Mouse (Mus musculus): ENCODE data around the gene Pi16. TPM values are rescaled to one million over a fixed set of nuclear protein-coding genes. Genes with fewer than 3 reads are reported as not detected.
"Not testable (repeated sequence)": the region's sequence is repeated elsewhere in the genome, so short reads cannot be mapped to it uniquely, and the experiment has no call there.

Pi16 gene
- total RNA-seq (2021) (10 to 100 TPM; 24.1 to 40.7 TPM), polyA plus RNA-seq (2012; rRNA removed) (63.1 and 73.5 TPM in 2 replicates)
- long read RNA-seq, transcript Pi16-202 (7 exons, 3,994 nt), result major isoform, 8 of 20 reads
- long read RNA-seq, partial matches to known transcripts, result 3 of 20 reads
- long read RNA-seq, other reads (novel, unspliced or antisense), result 8 of 20 reads

DNA sequence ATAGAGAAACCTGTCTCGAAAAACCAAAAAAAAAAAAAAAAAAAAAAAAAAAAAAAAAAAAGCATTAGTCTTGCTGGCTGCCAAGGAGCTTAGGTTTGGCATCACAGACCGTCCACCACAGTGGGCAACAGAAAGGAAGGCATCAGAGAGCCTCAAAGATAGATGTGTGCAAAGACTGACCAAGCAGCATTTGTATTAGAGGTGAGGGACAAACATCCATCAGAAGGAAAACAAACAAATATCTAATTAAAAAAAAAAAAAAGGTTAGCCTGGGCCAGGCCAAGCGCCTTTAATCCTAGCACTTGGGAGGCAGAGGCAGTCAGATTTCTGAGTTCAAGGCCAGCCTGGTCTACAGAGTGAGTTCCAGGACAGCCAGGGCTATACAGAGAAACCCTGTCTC is at the start of gene Pi16:
TSS of gene Pi16 (plus strand) at position 301 of the 400 bp plus-strand sequence.
- peak within 1 kb of the TSS; percentile 72 for H3K27ac ChIP-seq
- H3K4me1 ChIP-seq (ENCODE audit: control insufficient read depth, insufficient read depth, low read length), result peaks cover 15% of the 10 kb centered on the region
- H3K79me2 ChIP-seq (replicated peaks; ENCODE audit: control insufficient read depth, insufficient read depth, low read length); H3K36me3 ChIP-seq (ENCODE audit: control insufficient read depth, insufficient read depth, low read length); H3K27me3 ChIP-seq (ENCODE audit: control insufficient read depth, insufficient read depth, low read length); H3K4me3 ChIP-seq; H3K9ac ChIP-seq (ENCODE audit: low read depth, low read length); DNase-seq: not testable (repeated sequence)
- intact Hi-C loops (cut with DNase I), result loop anchor here (2.0 to 5.0 kb wide), 2 partner anchors 13 to 40 kb away; no protein-coding TSS in a partner anchor
- whole genome bisulfite sequencing, result 94% methylated on average over 3 of the region's 3 CpGs

DNA sequence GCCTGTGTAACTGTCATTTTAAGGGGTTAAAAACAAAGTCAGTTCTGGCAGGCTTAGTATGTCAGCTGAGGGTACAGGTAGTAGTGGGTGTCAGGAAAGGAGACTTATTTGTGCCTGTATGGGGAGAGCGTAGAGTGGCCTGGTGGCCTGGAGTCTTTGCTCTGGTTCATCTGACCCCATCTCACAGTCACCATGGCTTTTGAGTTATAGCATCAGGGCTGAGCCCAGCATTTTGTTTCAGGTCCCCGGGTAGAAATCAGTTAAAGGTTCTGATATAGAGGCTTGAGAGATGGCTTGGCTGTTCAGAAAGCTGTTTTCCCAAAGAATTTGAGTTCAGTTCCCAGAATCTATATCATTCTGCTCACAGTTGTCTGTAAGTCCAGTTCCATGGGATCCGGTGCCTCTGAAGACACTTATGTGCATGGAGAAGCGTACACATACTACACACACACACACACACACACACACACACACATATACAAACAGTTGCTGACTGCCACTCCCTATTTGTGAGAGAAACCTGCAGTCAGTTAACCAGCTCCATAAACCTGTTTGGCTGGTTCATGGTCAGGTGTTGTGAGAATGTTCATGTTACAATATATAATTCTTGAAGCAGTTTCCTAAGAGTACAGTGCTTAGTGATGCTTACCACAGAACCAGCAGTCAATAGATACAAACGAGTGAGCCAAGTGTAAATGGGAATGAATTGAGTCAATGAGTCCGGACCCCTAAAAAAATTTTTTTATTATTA is 49.4 kb upstream of the Pi16 start:
- 60% methylated on average over 6 of the region's 6 CpGs for WGBS
- DNase-seq, result no peak
- H3K4me1 ChIP-seq (ENCODE audit: control insufficient read depth, insufficient read depth, low read length), result peaks cover 2% of the 10 kb centered on the region
- H3K9ac ChIP-seq (ENCODE audit: low read depth, low read length), result peak overlapping the region; percentile 59
- H3K36me3 ChIP-seq (ENCODE audit: control insufficient read depth, insufficient read depth, low read length), result no peaks in the 10 kb centered on the region
- no peak for TF ChIP-seq POLR2A (IDR thresholded peaks at IDR 0.05; ENCODE audit: insufficient read depth, low read depth, low read length)
- TF ChIP-seq EP300 (IDR thresholded peaks at IDR 0.05; ENCODE audit: insufficient read depth, low read depth, low read length), result no peak
- TF ChIP-seq CTCF (IDR thresholded peaks at IDR 0.05), result no peak
- H3K27ac ChIP-seq, result peak overlapping the region; percentile 99
- intact Hi-C loops (cut with DNase I), result loop anchor here (1.0 to 5.0 kb wide), 3 partner anchors 89 to 224 kb away; partner anchors contain the start of gene Pim1
- peak overlapping the region; percentile 83 for H3K4me3 ChIP-seq
- H3K79me2 ChIP-seq (replicated peaks; ENCODE audit: control insufficient read depth, insufficient read depth, low read length), result no peaks in the 10 kb centered on the region
- H3K27me3 ChIP-seq (ENCODE audit: control insufficient read depth, insufficient read depth, low read length), result no peaks in the 10 kb centered on the region

GRCm38 (mm10) chr17:29268682-29269348 is 48.7 kb upstream of the Pi16 start, which contains the start of gene BC004004:
Gene BC004004 (plus strand): TSS chr17:29268788.
- no peaks in the 10 kb centered on the region for H3K79me2 ChIP-seq (replicated peaks; ENCODE audit: control insufficient read depth, insufficient read depth, low read length)
- H3K4me3 ChIP-seq, result peak within 1 kb of the TSS; percentile 83
- intact Hi-C loops (cut with DNase I), result loop anchor here (1.0 to 5.0 kb wide), 3 partner anchors 88 to 223 kb away; partner anchors contain the start of gene Pim1
- under 1% methylated on average over 57 of the region's 63 CpGs for WGBS
- peaks cover 3% of the 10 kb centered on the region for H3K4me1 ChIP-seq (ENCODE audit: control insufficient read depth, insufficient read depth, low read length)
- H3K36me3 ChIP-seq (ENCODE audit: control insufficient read depth, insufficient read depth, low read length), result no peaks in the 10 kb centered on the region
- peak; percentile 97 for TF ChIP-seq CTCF (IDR thresholded peaks at IDR 0.05)
- peak; percentile 62; the same call in 1 of the 2 replicates for TF ChIP-seq EP300 (IDR thresholded peaks at IDR 0.05; ENCODE audit: insufficient read depth, low read depth, low read length)
- peak; percentile 78 for TF ChIP-seq POLR2A (IDR thresholded peaks at IDR 0.05; ENCODE audit: insufficient read depth, low read depth, low read length)
- peak within 1 kb of the TSS; percentile 99 for H3K27ac ChIP-seq
- peak; percentile 96 to 98 for DNase-seq
- H3K27me3 ChIP-seq (ENCODE audit: control insufficient read depth, insufficient read depth, low read length), result no peaks in the 10 kb centered on the region
- H3K9ac ChIP-seq (ENCODE audit: low read depth, low read length), result peak within 1 kb of the TSS; percentile 92

- Histone ChIP-seq H3K9ac (ENCODE audit: low read depth, low read length) (peak overlapping the region; percentile 92), H3K4me1 (ENCODE audit: control insufficient read depth, insufficient read depth, low read length) (peaks cover 3% of the 10 kb centered on the region), H3K36me3 (ENCODE audit: control insufficient read depth, insufficient read depth, low read length) (no peaks in the 10 kb centered on the region), H3K79me2 (replicated peaks; ENCODE audit: control insufficient read depth, insufficient read depth, low read length) (no peaks in the 10 kb centered on the region), H3K4me3 (peak overlapping the region; percentile 83), H3K27me3 (ENCODE audit: control insufficient read depth, insufficient read depth, low read length) (no peaks in the 10 kb centered on the region), H3K27ac (peak overlapping the region; percentile 99)
- intact Hi-C loops (cut with DNase I), result loop anchor here (5.0 kb wide), 2 partner anchors 88 to 223 kb away; partner anchors contain the start of gene Pim1
- no peak for DNase-seq
- TF ChIP-seq CTCF (IDR thresholded peaks at IDR 0.05) (no peak), POLR2A (IDR thresholded peaks at IDR 0.05; ENCODE audit: insufficient read depth, low read depth, low read length) (no peak), EP300 (IDR thresholded peaks at IDR 0.05; ENCODE audit: insufficient read depth, low read depth, low read length) (no peak)
- WGBS, result 5% methylated on average over 10 of the region's 10 CpGs
These were observed 48.2 kb upstream of the Pi16 start for GRCm38 (mm10) chr17:29269349-29269706.

GRCm38 (mm10) chr17:29270148-29270698 is 47.3 kb upstream of the Pi16 start:
- H3K79me2 ChIP-seq (replicated peaks; ENCODE audit: control insufficient read depth, insufficient read depth, low read length), result no peaks in the 10 kb centered on the region
- H3K27me3 ChIP-seq (ENCODE audit: control insufficient read depth, insufficient read depth, low read length), result no peaks in the 10 kb centered on the region
- DNase-seq, result no peak
- TF ChIP-seq CTCF (IDR thresholded peaks at IDR 0.05) (no peak), EP300 (IDR thresholded peaks at IDR 0.05; ENCODE audit: insufficient read depth, low read depth, low read length) (no peak), POLR2A (IDR thresholded peaks at IDR 0.05; ENCODE audit: insufficient read depth, low read depth, low read length) (no peak)
- H3K4me3 ChIP-seq, result no peak overlapping the region
- peaks cover 4% of the 10 kb centered on the region for H3K4me1 ChIP-seq (ENCODE audit: control insufficient read depth, insufficient read depth, low read length)
- H3K36me3 ChIP-seq (ENCODE audit: control insufficient read depth, insufficient read depth, low read length), result no peaks in the 10 kb centered on the region
- peak overlapping the region; percentile 99 for H3K27ac ChIP-seq
- 91% methylated on average over 9 of the region's 9 CpGs for WGBS
- H3K9ac ChIP-seq (ENCODE audit: low read depth, low read length), result no peak overlapping the region
- intact Hi-C loops (cut with DNase I), result no loop called here
